In the genomic region with DNA sequence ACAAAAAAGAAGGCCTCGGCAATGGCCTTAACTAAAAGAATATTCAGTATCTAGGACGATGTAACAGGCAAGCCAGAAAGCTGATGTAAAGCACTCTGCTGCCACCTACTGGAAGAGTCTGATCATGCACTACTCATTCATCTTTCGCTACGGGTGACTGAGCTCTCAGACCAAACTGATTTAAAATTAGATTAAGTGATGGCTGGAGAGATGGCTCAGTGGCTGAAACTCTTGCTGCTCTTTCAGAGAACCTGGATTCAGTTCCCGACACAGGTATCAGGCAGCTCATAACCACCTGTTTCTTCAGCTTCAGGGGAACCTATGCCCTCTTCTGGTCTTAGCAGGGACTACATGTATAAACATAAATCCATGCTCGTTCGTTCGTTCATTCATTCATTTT, we compare ENCODE assay signal across 7 mouse cellular contexts. TPM values are rescaled to one million over a fixed set of nuclear protein-coding genes. Genes with fewer than 3 reads are reported as not detected.
DNase-seq lines count a peak whose midpoint lies in the region; ATAC-seq lines count a peak whose summit lies in the region.

No protein-coding gene starts in this region.

- ATAC-seq in megakaryocyte-erythroid progenitor cell, adult 5-6 weeks (replicated peaks; ENCODE audit: low FRiP score, low TSS enrichment, poor library complexity, severe bottlenecking), result peak; percentile 87

- peak; percentile 65 to 80 for DNase-seq in adrenal gland, adult 18-20 months (ENCODE audit: low spot score in 2 of 2)
- DNase-seq in embryo, embryonic 10 days (ENCODE audit: low spot score), result peak; percentile 91
- peak; percentile 76 for DNase-seq in gastrocnemius, postnatal 10 days
- peak; percentile 82 for DNase-seq in hindlimb bud, embryonic 11.5 days (ENCODE audit: extremely low spot score, low read depth, low spot score)
- DNase-seq in left cerebral cortex, adult 9 months (ENCODE audit: low spot score in 2 of 2), result peak; percentile 39 to 87
- peak; percentile 51 for DNase-seq in right cerebral cortex, postnatal 25 days

RNA-seq across cellular contexts. Expression of gene Asb7, which starts 27.8 kb away (rescaled TPM):
- 10 to 100 TPM; 12.8 to 13.7 TPM for total RNA-seq in adrenal gland, adult 18-20 months (2021)
- 1 to 10 TPM; 9.4 to 9.9 TPM for total RNA-seq in gastrocnemius, postnatal 10 days (2021)
- 8.6 and 12.6 TPM in 2 replicates for total RNA-seq in megakaryocyte-erythroid progenitor cell, adult 5-6 weeks (2014; fragmentation: Nextera tagmentation)
- 8.4 and 9.2 TPM in 2 replicates for total RNA-seq in megakaryocyte-erythroid progenitor cell, adult 5-6 weeks (2017)

RNA-seq across cellular contexts. Expression of gene Lins1, which starts 28.1 kb away (rescaled TPM):
- 1 to 10 TPM; 9.5 to 9.6 TPM for total RNA-seq in adrenal gland, adult 18-20 months (2021)
- total RNA-seq in gastrocnemius, postnatal 10 days (2021), result 1 to 10 TPM; 2.9 to 5.0 TPM
- total RNA-seq in megakaryocyte-erythroid progenitor cell, adult 5-6 weeks (2014; fragmentation: Nextera tagmentation), result 6.5 and 16.3 TPM in 2 replicates
- total RNA-seq in megakaryocyte-erythroid progenitor cell, adult 5-6 weeks (2017), result 9.4 and 13.2 TPM in 2 replicates

Comparison
In these comparisons a context has a peak if more than half of its experiments do, and no peak if none do; other contexts are left out.
1. Peak in every context shown above with its lines: DNase-seq and ATAC-seq.